ENCODE assay signal across 8 mouse cellular contexts in the genomic region with DNA sequence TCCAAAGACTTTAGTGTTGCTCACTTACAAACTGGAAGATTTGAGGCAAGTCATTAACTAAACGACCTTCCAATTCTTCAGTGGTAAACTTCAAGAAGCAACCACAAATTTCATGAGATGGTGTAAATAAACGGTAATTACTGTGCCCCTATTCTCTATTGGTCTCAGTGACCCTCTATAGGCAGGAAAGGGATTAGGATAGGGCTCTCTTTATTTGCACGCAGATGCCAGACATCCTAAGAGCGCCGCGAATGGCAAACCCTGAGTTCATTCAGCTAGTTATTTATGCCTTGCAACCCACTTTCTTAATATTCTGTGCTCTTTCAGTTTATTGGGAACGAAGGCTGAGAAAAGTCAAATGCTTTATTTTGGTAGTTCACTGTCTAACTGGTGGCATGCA. TPM values are rescaled to one million over a fixed set of nuclear protein-coding genes. Genes with fewer than 3 reads are reported as not detected.
DNase-seq lines count a peak whose midpoint lies in the region; ATAC-seq and TF ChIP-seq lines count a peak whose summit lies in the region.

No protein-coding gene starts in this region.

- TF ChIP-seq POLR2A in olfactory bulb, adult 2 months (IDR thresholded peaks at IDR 0.05; ENCODE audit: insufficient read depth, low read depth, low read length): no peak

- peak overlapping the region; percentile 83 for H3K9ac ChIP-seq in lung, embryonic 14.5 days
- peak overlapping the region; percentile 48 for H3K9ac ChIP-seq in intestine, postnatal 0 days (ENCODE audit: low read depth, low read length)

- no peaks in the 10 kb centered on the region for H3K9me3 ChIP-seq in lung, embryonic 14.5 days (ENCODE audit: low read depth, low read length)
- H3K9me3 ChIP-seq in intestine, postnatal 0 days (ENCODE audit: control insufficient read depth): no peaks in the 10 kb centered on the region

- no peak for ATAC-seq in lung, embryonic 14.5 days (ENCODE audit: insufficient read depth)
- no peak for ATAC-seq in intestine, postnatal 0 days
- ATAC-seq in activated CD4-positive, CD25-positive, alpha-beta regulatory T cell, adult 4 months: no peak

- H3K27me3 ChIP-seq in lung, embryonic 14.5 days (ENCODE audit: insufficient read depth, low read length): no peaks in the 10 kb centered on the region
- no peaks in the 10 kb centered on the region for H3K27me3 ChIP-seq in intestine, postnatal 0 days (replicated peaks; ENCODE audit: control insufficient read depth, insufficient read depth, low read length)

- peak overlapping the region; percentile 85 for H3K27ac ChIP-seq in lung, embryonic 14.5 days (ENCODE audit: low read depth)
- peak overlapping the region; percentile 60; the same call in 1 of the 2 replicates for H3K27ac ChIP-seq in intestine, postnatal 0 days (ENCODE audit: low read depth, low read length)
- peak overlapping the region; percentile 89 for H3K27ac ChIP-seq in olfactory bulb, adult 2 months (ENCODE audit: insufficient read depth, low read depth, low read length)

- WGBS in lung, embryonic 14.5 days: 3% methylated on average over 7 of the region's 7 CpGs
- 2% methylated on average over 7 of the region's 7 CpGs for WGBS in intestine, postnatal 0 days
- under 1% methylated on average over 7 of the region's 7 CpGs for WGBS in olfactory bulb, adult 2 months

- TF ChIP-seq CTCF in lung, embryonic 14.5 days (IDR thresholded peaks at IDR 0.05; ENCODE audit: low read depth): no peak
- no peak for TF ChIP-seq CTCF in intestine, postnatal 0 days (IDR thresholded peaks at IDR 0.05; ENCODE audit: low read depth)
- no peak for TF ChIP-seq CTCF in olfactory bulb, adult 2 months (IDR thresholded peaks at IDR 0.05; ENCODE audit: insufficient read depth, low read depth, low read length)

- DNase-seq in lung, embryonic 14.5 days: peak; percentile 45
- no peak for DNase-seq in lung, postnatal 36 days
- DNase-seq in embryo, embryonic 11 days: peak; percentile 38
- no peak for DNase-seq in cerebellum, adult 9-11 months
- no peak for DNase-seq in right cerebral cortex, postnatal 4 days

- H3K4me2 ChIP-seq in lung, embryonic 14.5 days: peak overlapping the region; percentile 68
- H3K4me2 ChIP-seq in intestine, postnatal 0 days (replicated peaks; ENCODE audit: low read depth): peak overlapping the region; percentile 59

- peaks cover 13% of the 10 kb centered on the region for H3K36me3 ChIP-seq in lung, embryonic 14.5 days (ENCODE audit: insufficient read depth)
- peaks cover 9% of the 10 kb centered on the region; the same call in 1 of the 2 replicates for H3K36me3 ChIP-seq in intestine, postnatal 0 days (ENCODE audit: control insufficient read depth, insufficient read depth)

- peak overlapping the region; percentile 86 for H3K4me3 ChIP-seq in lung, embryonic 14.5 days (ENCODE audit: low read depth, low read length)
- peak overlapping the region; percentile 63 for H3K4me3 ChIP-seq in intestine, postnatal 0 days (ENCODE audit: low read depth, low read length)
- peak overlapping the region; percentile 82 for H3K4me3 ChIP-seq in olfactory bulb, adult 2 months (ENCODE audit: insufficient read depth, low read depth, low read length)

- peaks cover 2% of the 10 kb centered on the region; the same call in 1 of the 2 replicates for H3K4me1 ChIP-seq in lung, embryonic 14.5 days (ENCODE audit: insufficient read depth)
- no peaks in the 10 kb centered on the region; the same call in 1 of the 2 replicates for H3K4me1 ChIP-seq in intestine, postnatal 0 days (replicated peaks; ENCODE audit: control insufficient read depth, insufficient read depth, low read length)
- no peaks in the 10 kb centered on the region for H3K4me1 ChIP-seq in olfactory bulb, adult 2 months (ENCODE audit: control insufficient read depth, insufficient read depth, low read length)

RNA-seq across cellular contexts. Expression of a gene that starts 0.7 kb away (rescaled TPM):
- 356 and 358 TPM in 2 replicates for polyA plus RNA-seq in lung, embryonic 14.5 days (2014; fragmentation: Nextera tagmentation; extraction: Ambion mirVana)
- polyA plus RNA-seq in intestine, postnatal 0 days (2015; fragmentation: Nextera tagmentation; extraction: Ambion mirVana): 221 and 233 TPM in 2 replicates
- polyA plus RNA-seq in olfactory bulb, adult 2 months (2012; ENCODE audit: insufficient read depth, insufficient read length, low replicate concordance, missing spikeins): not detected in 2 replicates
- polyA plus RNA-seq in activated CD4-positive, CD25-positive, alpha-beta regulatory T cell, adult 4 months (2017; shearing (Covaris generic)): 100 to 1,000 TPM; 188 to 213 TPM

RNA-seq across cellular contexts. Expression of a gene that starts 13.9 kb away (rescaled TPM):
- polyA plus RNA-seq in lung, embryonic 14.5 days (2014; fragmentation: Nextera tagmentation; extraction: Ambion mirVana): 420 and 425 TPM in 2 replicates
- polyA plus RNA-seq in intestine, postnatal 0 days (2015; fragmentation: Nextera tagmentation; extraction: Ambion mirVana): 154 and 167 TPM in 2 replicates
- polyA plus RNA-seq in olfactory bulb, adult 2 months (2012; ENCODE audit: insufficient read depth, insufficient read length, low replicate concordance, missing spikeins): not detected in 2 replicates
- 100 to 1,000 TPM; 349 to 397 TPM for polyA plus RNA-seq in activated CD4-positive, CD25-positive, alpha-beta regulatory T cell, adult 4 months (2017; shearing (Covaris generic))

Comparison
In these comparisons a context has a peak if more than half of its experiments do, and no peak if none do; other contexts are left out.
1. DNase-seq: peak in lung, embryonic 14.5 days (single experiment) and embryo, embryonic 11 days (single experiment); none in lung, postnatal 36 days (single experiment), cerebellum, adult 9-11 months (single experiment) and right cerebral cortex, postnatal 4 days (single experiment).
2. RNA of a gene that starts 0.7 kb away (polyA plus RNA-seq): 356 to 358 TPM in lung, embryonic 14.5 days, 221 to 233 TPM in intestine, postnatal 0 days and 188 to 213 TPM in activated CD4-positive, CD25-positive, alpha-beta regulatory T cell, adult 4 months; not detected in olfactory bulb, adult 2 months; every median in the first group is over 100 times any median in the second.
3. Peak in every context shown above with its lines, with median percentiles within 50 percentile points of each other: H3K27ac ChIP-seq and H3K4me3 ChIP-seq.